Mouse (Mus musculus): ENCODE results near the gene AC161166.1. TPM values are rescaled to one million over a fixed set of nuclear protein-coding genes. Genes with fewer than 3 reads are reported as not detected.
"Not testable (repeated sequence)": the region's sequence is repeated elsewhere in the genome, so short reads cannot be mapped to it uniquely, and the experiment has no call there.

The AC161166.1 gene
- polyA plus RNA-seq, 1 experiment from 2014 or later = 2.1 TPM

- peaks cover 46% of the 10 kb centered on the region for H3K4me1 ChIP-seq
- peaks cover 3% of the 10 kb centered on the region; the same call in 1 of the 2 replicates for H3K9me3 ChIP-seq
Measured at GRCm38 (mm10) chr7:24504868-24505267, 7.4 kb downstream of the AC161166.1 start.

GRCm38 (mm10) chr7:24504004-24504403 is 8.3 kb downstream of the AC161166.1 start:
- H3K4me2 ChIP-seq (replicated peaks) = peak overlapping the region; percentile 9; the same call in 1 of the 2 replicates
- no peak for ATAC-seq (ENCODE audit: low FRiP score, low read depth)
- 27% methylated on average over 10 of the region's 10 CpGs for WGBS
- no peak overlapping the region for H3K9ac ChIP-seq (replicated peaks)
- H3K27me3 ChIP-seq = peaks cover 28% of the 10 kb centered on the region
- peaks cover 42% of the 10 kb centered on the region for H3K36me3 ChIP-seq
- H3K4me1 ChIP-seq = peaks cover 51% of the 10 kb centered on the region
- H3K9me3 ChIP-seq = peaks cover 3% of the 10 kb centered on the region; the same call in 1 of the 2 replicates
- H3K4me3 ChIP-seq = no peak overlapping the region
- H3K27ac ChIP-seq (replicated peaks) = no peak overlapping the region

More at GRCm38 (mm10) chr7:24504868-24505267, 7.4 kb downstream of the AC161166.1 start:
- ATAC-seq (ENCODE audit: low FRiP score, low read depth) = no peak
- Histone ChIP-seq H3K36me3 (peaks cover 36% of the 10 kb centered on the region), H3K27me3 (peaks cover 20% of the 10 kb centered on the region), H3K9ac (replicated peaks) (0 out of 2 replicates have a peak overlapping the region, but pooled peaks have one; percentile 84), H3K27ac (replicated peaks) (peak overlapping the region; percentile 100; the same call in 1 of the 2 replicates), H3K4me2 (replicated peaks) (no peak overlapping the region), H3K4me3 (no peak overlapping the region)
- WGBS = 11% methylated on average over 4 of the region's 4 CpGs

GRCm38 (mm10) chr7:24501492-24501891 is 10.8 kb downstream of the AC161166.1 start:
- peaks cover 42% of the 10 kb centered on the region for H3K27me3 ChIP-seq
- 51% methylated on average over 21 of the region's 21 CpGs for WGBS
- H3K4me3 ChIP-seq = no peak overlapping the region
- H3K9me3 ChIP-seq = peaks cover 3% of the 10 kb centered on the region; the same call in 1 of the 2 replicates
- H3K4me2 ChIP-seq (replicated peaks) = no peak overlapping the region
- peaks cover 45% of the 10 kb centered on the region for H3K4me1 ChIP-seq
- H3K27ac ChIP-seq (replicated peaks) = no peak overlapping the region
- ATAC-seq (ENCODE audit: low FRiP score, low read depth) = no peak
- no peak overlapping the region for H3K9ac ChIP-seq (replicated peaks)
- H3K36me3 ChIP-seq = peaks cover 42% of the 10 kb centered on the region

- Histone ChIP-seq H3K4me3 (no peak overlapping the region), H3K4me1 (peaks cover 39% of the 10 kb centered on the region), H3K36me3 (peaks cover 42% of the 10 kb centered on the region), H3K4me2 (replicated peaks) (no peak overlapping the region), H3K27ac (replicated peaks) (no peak overlapping the region), H3K9ac (replicated peaks) (no peak overlapping the region), H3K9me3 (peaks cover 3% of the 10 kb centered on the region; the same call in 1 of the 2 replicates), H3K27me3 (peaks cover 42% of the 10 kb centered on the region)
- ATAC-seq (ENCODE audit: low FRiP score, low read depth) = no peak
- WGBS = 32% methylated on average over 7 of the region's 7 CpGs
Measured at GRCm38 (mm10) chr7:24500929-24501328, 11.3 kb downstream of the AC161166.1 start.

GRCm38 (mm10) chr7:24499856-24500577 is 12.2 kb downstream of the AC161166.1 start:
- Histone ChIP-seq H3K9me3 (peaks cover 3% of the 10 kb centered on the region; the same call in 1 of the 2 replicates), H3K9ac (replicated peaks) (no peak overlapping the region), H3K4me3 (no peak overlapping the region), H3K36me3 (peaks cover 43% of the 10 kb centered on the region), H3K27me3 (peaks cover 42% of the 10 kb centered on the region), H3K4me2 (replicated peaks) (peak overlapping the region; percentile 29), H3K27ac (replicated peaks) (no peak overlapping the region), H3K4me1 (peaks cover 30% of the 10 kb centered on the region)
- 0 out of 2 replicates have a peak, but pooled peaks have one; percentile 27 for ATAC-seq (ENCODE audit: low FRiP score, low read depth)
- 19% methylated on average over 43 of the region's 43 CpGs for WGBS

GRCm38 (mm10) chr7:24488303-24488702 is 24.0 kb downstream of the AC161166.1 start:
- Histone ChIP-seq H3K4me1 (peaks cover 48% of the 10 kb centered on the region), H3K36me3 (peaks cover 31% of the 10 kb centered on the region), H3K27me3 (no peaks in the 10 kb centered on the region), H3K9me3 (no peaks in the 10 kb centered on the region), H3K4me2 (replicated peaks) (no peak overlapping the region), H3K27ac (replicated peaks) (no peak overlapping the region), H3K9ac (replicated peaks) (no peak overlapping the region), H3K4me3 (no peak overlapping the region)
- no peak for ATAC-seq (ENCODE audit: low FRiP score, low read depth)
- WGBS = 88% methylated on average over 8 of the region's 8 CpGs

- H3K4me3 ChIP-seq = peak overlapping the region; percentile 20; the same call in 1 of the 2 replicates
- H3K4me2 ChIP-seq (replicated peaks) = peak overlapping the region; percentile 49
Measured at GRCm38 (mm10) chr7:24487403-24487802, 24.9 kb downstream of the AC161166.1 start.

GRCm38 (mm10) chr7:24486654-24487130 is 25.6 kb downstream of the AC161166.1 start:
- Histone ChIP-seq H3K9me3 (no peaks in the 10 kb centered on the region), H3K9ac (replicated peaks) (peak overlapping the region; percentile 55), H3K4me2 (replicated peaks) (peak overlapping the region; percentile 49), H3K36me3 (peaks cover 17% of the 10 kb centered on the region), H3K27me3 (no peaks in the 10 kb centered on the region), H3K4me1 (peaks cover 53% of the 10 kb centered on the region), H3K4me3 (peak overlapping the region; percentile 20), H3K27ac (replicated peaks) (peak overlapping the region; percentile 77)
- 45% methylated on average over 9 of the region's 9 CpGs for WGBS
- peak; percentile 71 for ATAC-seq (ENCODE audit: low FRiP score, low read depth)

More at GRCm38 (mm10) chr7:24487403-24487802, 24.9 kb downstream of the AC161166.1 start:
- Histone ChIP-seq H3K27me3 (no peaks in the 10 kb centered on the region), H3K4me1 (peaks cover 53% of the 10 kb centered on the region), H3K9me3 (no peaks in the 10 kb centered on the region), H3K9ac (replicated peaks) (peak overlapping the region; percentile 55; the same call in 1 of the 2 replicates), H3K27ac (replicated peaks) (peak overlapping the region; percentile 77), H3K36me3 (peaks cover 24% of the 10 kb centered on the region)
- ATAC-seq (ENCODE audit: low FRiP score, low read depth) = peak; percentile 17; the same call in 1 of the 2 replicates
- 24% methylated on average over 3 of the region's 3 CpGs for WGBS

GRCm38 (mm10) chr7:24485481-24485880 is 26.8 kb downstream of the AC161166.1 start:
- H3K4me3 ChIP-seq = no peak overlapping the region
- H3K27me3 ChIP-seq = peaks cover 12% of the 10 kb centered on the region
- H3K9ac ChIP-seq (replicated peaks) = peak overlapping the region; percentile 55; the same call in 1 of the 2 replicates
- H3K4me2 ChIP-seq (replicated peaks) = peak overlapping the region; percentile 49
- no peaks in the 10 kb centered on the region for H3K9me3 ChIP-seq
- H3K27ac ChIP-seq (replicated peaks) = 0 out of 2 replicates have a peak overlapping the region, but pooled peaks have one; percentile 77
- H3K36me3 ChIP-seq = peaks cover 13% of the 10 kb centered on the region; the same call in 1 of the 2 replicates
- WGBS = 78% methylated on average over 9 of the region's 9 CpGs
- peaks cover 63% of the 10 kb centered on the region for H3K4me1 ChIP-seq
- no peak for ATAC-seq (ENCODE audit: low FRiP score, low read depth)

- H3K27ac ChIP-seq (replicated peaks) = not testable (repeated sequence)
- H3K27me3 ChIP-seq = peaks cover 34% of the 10 kb centered on the region
Measured at GRCm38 (mm10) chr7:24483291-24483690, 29.0 kb downstream of the AC161166.1 start.

GRCm38 (mm10) chr7:24482208-24483020 is 29.8 kb downstream of the AC161166.1 start:
- peak overlapping the region; percentile 89 for H3K4me3 ChIP-seq
- H3K27me3 ChIP-seq = peaks cover 36% of the 10 kb centered on the region
- peak overlapping the region; percentile 92 for H3K4me2 ChIP-seq (replicated peaks)
- WGBS = 2% methylated on average over 24 of the region's 38 CpGs
- no peaks in the 10 kb centered on the region for H3K36me3 ChIP-seq
- peaks cover 69% of the 10 kb centered on the region for H3K4me1 ChIP-seq
- H3K9me3 ChIP-seq = no peaks in the 10 kb centered on the region
- ATAC-seq (ENCODE audit: low FRiP score, low read depth) = peak; percentile 58
- H3K27ac ChIP-seq (replicated peaks) = peak overlapping the region; percentile 79
- H3K9ac ChIP-seq (replicated peaks) = peak overlapping the region; percentile 95

More at GRCm38 (mm10) chr7:24483291-24483690, 29.0 kb downstream of the AC161166.1 start:
- Histone ChIP-seq H3K4me3 (peak overlapping the region; percentile 89), H3K9ac (replicated peaks) (peak overlapping the region; percentile 95), H3K4me1 (peaks cover 75% of the 10 kb centered on the region), H3K4me2 (replicated peaks) (peak overlapping the region; percentile 92)
- ATAC-seq (ENCODE audit: low FRiP score, low read depth); H3K9me3 ChIP-seq; H3K36me3 ChIP-seq: not testable (repeated sequence)
- 55% methylated on average over 6 of the region's 6 CpGs for WGBS

Data from midbrain, embryonic 12.5 days (tissue).